Mouse (Mus musculus): Measurements from ENCODE around the gene Olfr488. TPM values are rescaled to one million over a fixed set of nuclear protein-coding genes. Genes with fewer than 3 reads are reported as not detected.

Gene Olfr488
- not detected in 2 replicates for polyA plus RNA-seq (2015; fragmentation: Nextera tagmentation; extraction: Ambion mirVana)

DNA sequence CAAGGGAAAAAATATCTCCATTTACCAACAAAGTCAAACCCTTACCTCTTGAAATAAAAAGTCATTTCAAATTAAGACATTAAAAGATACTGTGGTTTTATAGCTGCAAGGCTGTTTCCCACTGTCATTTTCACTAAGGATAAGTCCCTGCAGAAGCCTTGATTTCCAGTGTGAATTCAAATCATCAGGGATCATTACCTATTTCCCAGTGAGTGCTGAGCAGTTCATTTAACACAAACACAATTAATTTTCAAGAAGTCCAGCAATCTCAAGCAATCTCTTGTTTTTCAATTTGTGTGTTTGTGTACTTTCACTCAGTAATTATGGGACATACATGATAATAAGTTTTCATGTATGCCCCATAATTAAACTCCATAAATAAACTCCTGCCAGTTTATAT lies at the start of gene Olfr488:
Gene Olfr488, minus strand, starts transcription at position 101 of the 400 bp plus-strand sequence.

GRCm38 (mm10) chr7:108288834-108289233 lies 30.7 kb upstream of the Olfr488 start, which contains the start of gene Olfr490:
Gene Olfr490 (minus strand): TSS chr7:108288934.

GRCm38 (mm10) chr7:108214536-108214935 lies 43.6 kb downstream of the Olfr488 start, which contains the start of gene Olfr487:
Gene Olfr487 (minus strand): TSS chr7:108214636.

Other genes with a start within 250 kb of the Olfr488 start
- gene Olfr478, start 224.4 kb downstream of the Olfr488 start, polyA plus RNA-seq (2015; fragmentation: Nextera tagmentation; extraction: Ambion mirVana), result not detected in 2 replicates
- not detected in 2 replicates for gene Olfr479, start 207.7 kb downstream of the Olfr488 start, polyA plus RNA-seq (2015; fragmentation: Nextera tagmentation; extraction: Ambion mirVana)
- not detected in 2 replicates for gene Olfr480, start 191.0 kb downstream of the Olfr488 start, polyA plus RNA-seq (2015; fragmentation: Nextera tagmentation; extraction: Ambion mirVana)
- not detected in 2 replicates for gene Olfr481, start 178.5 kb downstream of the Olfr488 start, polyA plus RNA-seq (2015; fragmentation: Nextera tagmentation; extraction: Ambion mirVana)
- gene Olfr482, start 160.8 kb downstream of the Olfr488 start, polyA plus RNA-seq (2015; fragmentation: Nextera tagmentation; extraction: Ambion mirVana), result 0.12 TPM in 1 of 2 replicates, not detected in the other
- gene Olfr483, start 157.5 kb downstream of the Olfr488 start, polyA plus RNA-seq (2015; fragmentation: Nextera tagmentation; extraction: Ambion mirVana), result not detected in 2 replicates
- not detected in 2 replicates for gene Olfr484, start 130.9 kb downstream of the Olfr488 start, polyA plus RNA-seq (2015; fragmentation: Nextera tagmentation; extraction: Ambion mirVana)
- not detected in 2 replicates for gene Olfr485, start 98.5 kb downstream of the Olfr488 start, polyA plus RNA-seq (2015; fragmentation: Nextera tagmentation; extraction: Ambion mirVana)
- not detected in 2 replicates for gene Olfr486, start 85.6 kb downstream of the Olfr488 start, polyA plus RNA-seq (2015; fragmentation: Nextera tagmentation; extraction: Ambion mirVana)
- not detected in 2 replicates for gene Olfr487, start 43.7 kb downstream of the Olfr488 start, polyA plus RNA-seq (2015; fragmentation: Nextera tagmentation; extraction: Ambion mirVana)
- gene Olfr490, start 30.6 kb upstream of the Olfr488 start, polyA plus RNA-seq (2015; fragmentation: Nextera tagmentation; extraction: Ambion mirVana), result not detected in 2 replicates
- gene Olfr491, start 55.1 kb upstream of the Olfr488 start, polyA plus RNA-seq (2015; fragmentation: Nextera tagmentation; extraction: Ambion mirVana), result not detected in 2 replicates
- not detected in 2 replicates for gene Olfr492, start 65.3 kb upstream of the Olfr488 start, polyA plus RNA-seq (2015; fragmentation: Nextera tagmentation; extraction: Ambion mirVana)
- not detected in 2 replicates for gene Olfr493, start 88.6 kb upstream of the Olfr488 start, polyA plus RNA-seq (2015; fragmentation: Nextera tagmentation; extraction: Ambion mirVana)
- gene Olfr494, start 107.0 kb upstream of the Olfr488 start, polyA plus RNA-seq (2015; fragmentation: Nextera tagmentation; extraction: Ambion mirVana), result not detected in 2 replicates
- not detected in 2 replicates for gene Olfr495, start 134.8 kb upstream of the Olfr488 start, polyA plus RNA-seq (2015; fragmentation: Nextera tagmentation; extraction: Ambion mirVana)
- not detected in 2 replicates for gene Olfr497, start 162.1 kb upstream of the Olfr488 start, polyA plus RNA-seq (2015; fragmentation: Nextera tagmentation; extraction: Ambion mirVana)
- gene Olfr498, start 207.0 kb upstream of the Olfr488 start, polyA plus RNA-seq (2015; fragmentation: Nextera tagmentation; extraction: Ambion mirVana), result not detected in 2 replicates

Measured in urinary bladder, postnatal 0 days (tissue).